Mouse (Mus musculus): Measurements from ENCODE around the gene Isca2. TPM values are rescaled to one million over a fixed set of nuclear protein-coding genes. Genes with fewer than 3 reads are reported as not detected.

Gene Isca2
- polyA plus RNA-seq, 1 experiment from 2014 or later: 156 TPM

DNA sequence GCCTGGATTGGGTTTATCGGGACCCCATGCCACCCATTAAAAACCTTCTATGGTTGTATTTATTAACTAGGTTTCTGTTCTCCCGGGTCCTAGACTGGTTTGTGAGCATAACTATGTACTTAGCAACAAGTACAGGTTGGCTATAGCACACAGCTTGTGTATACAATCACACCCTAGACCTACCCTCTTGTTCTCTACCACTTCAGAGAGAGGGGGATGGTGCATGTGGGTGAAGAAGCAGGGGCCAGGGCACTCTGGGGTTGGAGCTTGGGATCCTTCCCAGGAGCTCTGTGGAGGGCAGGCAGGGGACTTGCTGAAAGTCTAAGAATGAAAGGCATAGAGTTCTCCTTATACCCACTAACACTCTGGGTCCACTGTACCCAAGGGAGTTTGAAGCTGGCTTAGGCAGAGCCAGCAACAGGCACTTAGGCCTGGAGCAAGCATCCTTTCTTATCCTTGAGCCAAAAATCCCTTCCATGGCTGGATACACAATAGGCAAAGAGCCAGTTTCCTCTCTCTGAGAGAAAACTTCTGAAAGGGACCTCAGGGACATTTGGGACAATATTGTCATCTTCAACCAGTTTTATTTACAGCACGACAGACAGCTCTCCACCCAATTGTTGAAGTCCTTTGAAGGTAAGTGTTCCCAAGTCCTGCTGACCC, 41.7 kb downstream of the Isca2 start:
- Histone ChIP-seq H3K36me3 (ENCODE audit: control insufficient read depth, insufficient read depth, low read length) (no peaks in the 10 kb centered on the region), H3K4me2 (ENCODE audit: low read depth, low read length, severe bottlenecking) (no peak overlapping the region), H3K27ac (ENCODE audit: low read depth, low read length) (no peak overlapping the region), H3K4me1 (replicated peaks; ENCODE audit: control insufficient read depth, insufficient read depth, low read length) (no peaks in the 10 kb centered on the region), H3K9ac (ENCODE audit: low read length) (no peak overlapping the region), H3K9me3 (ENCODE audit: control insufficient read depth, low read length) (no peaks in the 10 kb centered on the region), H3K4me3 (ENCODE audit: low read depth, low read length) (no peak overlapping the region), H3K27me3 (ENCODE audit: control insufficient read depth, insufficient read depth, low read length) (no peaks in the 10 kb centered on the region)
- DNase-seq (ENCODE audit: low spot score) (no peak), ATAC-seq (replicated peaks; ENCODE audit: low FRiP score) (no peak)
- WGBS: 77% methylated on average over 3 of the region's 3 CpGs

DNA sequence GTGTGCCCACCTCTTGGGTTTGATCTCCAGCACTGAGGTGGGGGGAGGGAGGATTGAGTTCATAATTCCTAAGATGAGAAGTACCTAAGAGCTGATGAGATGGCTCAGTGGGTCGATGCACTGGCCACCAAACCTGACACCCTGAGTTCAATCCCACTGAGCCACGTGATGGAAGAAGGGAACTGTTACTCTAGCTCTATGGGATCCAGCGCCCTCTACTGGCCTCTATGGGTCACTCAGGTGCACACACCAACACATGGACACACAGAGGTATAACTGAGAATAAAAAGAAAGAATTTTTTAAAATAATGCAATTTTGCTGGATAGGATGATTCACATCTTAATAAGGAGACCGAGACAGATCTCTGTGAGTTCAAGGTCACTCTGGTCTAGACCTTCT, 45.4 kb downstream of the Isca2 start:
- Histone ChIP-seq H3K4me1 (replicated peaks; ENCODE audit: control insufficient read depth, insufficient read depth, low read length) (no peaks in the 10 kb centered on the region), H3K4me2 (ENCODE audit: low read depth, low read length, severe bottlenecking) (no peak overlapping the region), H3K27me3 (ENCODE audit: control insufficient read depth, insufficient read depth, low read length) (no peaks in the 10 kb centered on the region), H3K27ac (ENCODE audit: low read depth, low read length) (no peak overlapping the region), H3K9ac (ENCODE audit: low read length) (no peak overlapping the region), H3K36me3 (ENCODE audit: control insufficient read depth, insufficient read depth, low read length) (no peaks in the 10 kb centered on the region), H3K4me3 (ENCODE audit: low read depth, low read length) (no peak overlapping the region), H3K9me3 (ENCODE audit: control insufficient read depth, low read length) (no peaks in the 10 kb centered on the region)
- 66% methylated on average over 4 of the region's 4 CpGs for WGBS
- ATAC-seq (replicated peaks; ENCODE audit: low FRiP score): no peak
- DNase-seq (ENCODE audit: low spot score): no peak

DNA sequence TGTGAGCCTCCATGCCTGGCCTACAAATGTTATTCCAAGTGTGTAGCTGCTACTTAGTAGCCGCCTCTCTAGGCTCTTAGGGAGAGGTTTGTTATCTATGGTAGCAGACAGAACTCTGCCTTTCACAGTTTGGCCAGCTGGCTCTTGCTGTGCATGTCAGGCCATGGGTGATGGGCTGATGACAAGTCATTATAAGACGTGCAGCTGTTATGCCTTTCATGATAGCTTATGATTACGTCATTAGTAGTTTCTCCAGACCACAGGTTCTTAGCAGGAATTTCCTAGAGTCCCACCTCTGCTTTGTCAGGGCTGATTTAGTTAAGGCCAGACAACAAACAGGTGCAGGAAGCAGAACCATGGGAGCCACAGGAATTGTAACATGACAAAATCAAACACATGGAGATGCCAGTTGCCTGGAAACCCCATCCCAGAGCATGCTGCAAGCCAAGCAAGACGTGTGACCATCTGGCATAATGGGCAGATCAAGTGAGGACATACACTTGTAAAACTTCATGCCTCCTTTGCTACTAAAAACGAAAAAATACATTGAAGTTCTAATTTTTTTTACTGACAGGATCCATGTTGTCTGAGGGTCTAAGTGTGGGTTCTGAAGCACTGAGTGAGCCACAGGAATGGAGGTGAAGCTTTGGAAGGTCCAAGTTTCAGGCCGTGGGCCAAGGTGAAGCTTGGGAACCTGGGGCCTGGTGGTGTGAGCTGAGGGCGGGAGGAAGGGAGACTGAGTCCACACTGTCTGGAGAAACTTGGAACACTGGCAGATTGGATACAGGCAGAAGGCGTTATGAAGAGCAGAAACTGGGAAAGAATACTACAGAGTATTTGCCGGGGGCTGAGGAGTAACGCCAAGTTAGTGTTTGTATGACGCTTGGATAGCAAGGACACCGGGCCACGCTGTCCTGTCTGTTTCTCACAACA, 46.5 kb downstream of the Isca2 start:
- no peak for DNase-seq (ENCODE audit: low spot score)
- H3K27ac ChIP-seq (ENCODE audit: low read depth, low read length): no peak overlapping the region
- no peak overlapping the region for H3K4me2 ChIP-seq (ENCODE audit: low read depth, low read length, severe bottlenecking)
- 86% methylated on average over 13 of the region's 13 CpGs for WGBS
- H3K9ac ChIP-seq (ENCODE audit: low read length): no peak overlapping the region
- no peaks in the 10 kb centered on the region for H3K9me3 ChIP-seq (ENCODE audit: control insufficient read depth, low read length)
- H3K4me3 ChIP-seq (ENCODE audit: low read depth, low read length): no peak overlapping the region
- ATAC-seq (replicated peaks; ENCODE audit: low FRiP score): no peak
- H3K4me1 ChIP-seq (replicated peaks; ENCODE audit: control insufficient read depth, insufficient read depth, low read length): no peaks in the 10 kb centered on the region
- H3K36me3 ChIP-seq (ENCODE audit: control insufficient read depth, insufficient read depth, low read length): no peaks in the 10 kb centered on the region
- H3K27me3 ChIP-seq (ENCODE audit: control insufficient read depth, insufficient read depth, low read length): no peaks in the 10 kb centered on the region

DNA sequence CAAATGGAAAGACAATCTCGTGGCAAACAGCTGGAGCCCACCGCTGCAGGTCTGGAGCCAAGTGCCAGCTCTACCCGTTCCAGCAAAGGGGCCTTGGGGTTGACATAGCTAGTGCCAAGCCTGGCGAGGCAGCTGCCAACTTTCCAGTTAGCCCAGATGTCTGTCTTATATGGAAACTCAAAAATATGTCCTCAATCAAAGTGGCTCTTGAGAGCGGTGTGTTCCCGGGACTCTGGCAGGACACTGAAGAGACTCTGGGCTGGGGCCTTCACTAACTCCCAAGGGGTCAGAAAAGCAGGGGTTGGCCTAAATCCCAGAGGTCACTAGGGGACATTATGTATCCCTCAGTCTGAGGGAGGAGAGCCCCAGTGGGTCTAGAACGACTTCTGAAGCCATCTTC, 50.5 kb downstream of the Isca2 start:
- no peaks in the 10 kb centered on the region for H3K27me3 ChIP-seq (ENCODE audit: control insufficient read depth, insufficient read depth, low read length)
- no peak for ATAC-seq (replicated peaks; ENCODE audit: low FRiP score)
- H3K4me1 ChIP-seq (replicated peaks; ENCODE audit: control insufficient read depth, insufficient read depth, low read length): no peaks in the 10 kb centered on the region
- H3K36me3 ChIP-seq (ENCODE audit: control insufficient read depth, insufficient read depth, low read length): no peaks in the 10 kb centered on the region
- no peak for DNase-seq (ENCODE audit: low spot score)
- no peak overlapping the region for H3K9ac ChIP-seq (ENCODE audit: low read length)
- H3K4me2 ChIP-seq (ENCODE audit: low read depth, low read length, severe bottlenecking): no peak overlapping the region
- no peaks in the 10 kb centered on the region for H3K9me3 ChIP-seq (ENCODE audit: control insufficient read depth, low read length)
- H3K4me3 ChIP-seq (ENCODE audit: low read depth, low read length): no peak overlapping the region
- H3K27ac ChIP-seq (ENCODE audit: low read depth, low read length): no peak overlapping the region
- WGBS: 86% methylated on average over 7 of the region's 7 CpGs

DNA sequence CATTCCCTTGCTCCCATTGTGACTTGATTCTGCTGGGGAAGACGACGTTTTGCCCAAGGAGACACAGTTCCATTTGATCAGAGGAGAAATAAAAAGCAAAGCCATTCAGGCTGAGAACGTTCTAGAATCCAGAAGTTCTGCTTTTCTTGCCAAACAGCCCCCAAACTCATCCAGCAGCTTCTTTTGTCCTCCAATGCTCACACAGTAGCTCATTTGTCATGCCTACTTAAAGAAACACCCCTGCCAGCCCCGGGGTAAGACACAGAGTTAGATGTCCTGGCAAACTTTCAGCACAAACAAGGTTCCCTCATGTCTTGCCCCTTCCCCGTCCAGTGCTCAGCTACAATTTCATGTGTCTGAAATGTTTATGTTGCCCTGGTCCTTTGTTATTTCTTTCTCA, 51.2 kb downstream of the Isca2 start:
- no peaks in the 10 kb centered on the region for H3K4me1 ChIP-seq (replicated peaks; ENCODE audit: control insufficient read depth, insufficient read depth, low read length)
- H3K27ac ChIP-seq (ENCODE audit: low read depth, low read length): no peak overlapping the region
- no peak overlapping the region for H3K4me2 ChIP-seq (ENCODE audit: low read depth, low read length, severe bottlenecking)
- no peaks in the 10 kb centered on the region for H3K9me3 ChIP-seq (ENCODE audit: control insufficient read depth, low read length)
- no peaks in the 10 kb centered on the region for H3K36me3 ChIP-seq (ENCODE audit: control insufficient read depth, insufficient read depth, low read length)
- H3K27me3 ChIP-seq (ENCODE audit: control insufficient read depth, insufficient read depth, low read length): no peaks in the 10 kb centered on the region
- H3K4me3 ChIP-seq (ENCODE audit: low read depth, low read length): no peak overlapping the region
- no peak overlapping the region for H3K9ac ChIP-seq (ENCODE audit: low read length)
- no peak for DNase-seq (ENCODE audit: low spot score)
- no peak for ATAC-seq (replicated peaks; ENCODE audit: low FRiP score)
- 86% methylated on average over 5 of the region's 5 CpGs for WGBS

Other genes starting within 250 kb of the Isca2 start
- gene Vsx2, start 203.5 kb upstream of the Isca2 start, polyA plus RNA-seq (2014; fragmentation: Nextera tagmentation; extraction: Ambion mirVana): not detected in 2 replicates
- 12.1 and 14.2 TPM in 2 replicates for gene Abcd4, start 155.8 kb upstream of the Isca2 start, polyA plus RNA-seq (2014; fragmentation: Nextera tagmentation; extraction: Ambion mirVana)
- not detected in 2 replicates for gene Vrtn, start 132.2 kb upstream of the Isca2 start, polyA plus RNA-seq (2014; fragmentation: Nextera tagmentation; extraction: Ambion mirVana)
- 0.20 and 0.23 TPM in 2 replicates for gene Syndig1l, start 74.4 kb upstream of the Isca2 start, polyA plus RNA-seq (2014; fragmentation: Nextera tagmentation; extraction: Ambion mirVana)
- gene Npc2, start 99 bp upstream of the Isca2 start, polyA plus RNA-seq (2014; fragmentation: Nextera tagmentation; extraction: Ambion mirVana): 72.3 and 73.1 TPM in 2 replicates
- gene Ltbp2, start 103.3 kb downstream of the Isca2 start, polyA plus RNA-seq (2014; fragmentation: Nextera tagmentation; extraction: Ambion mirVana): 0.65 TPM in 1 of 2 replicates, not detected in the other
- gene Fcf1, start 197.6 kb downstream of the Isca2 start, polyA plus RNA-seq (2014; fragmentation: Nextera tagmentation; extraction: Ambion mirVana): 141 and 148 TPM in 2 replicates
- 25.1 and 29.3 TPM in 2 replicates for gene Arel1, start 197.6 kb downstream of the Isca2 start, polyA plus RNA-seq (2014; fragmentation: Nextera tagmentation; extraction: Ambion mirVana)
- gene Ylpm1, start 223.1 kb downstream of the Isca2 start, polyA plus RNA-seq (2014; fragmentation: Nextera tagmentation; extraction: Ambion mirVana): 46.8 and 55.5 TPM in 2 replicates